Mouse (Mus musculus) small intestine, adult 2 months (tissue): ENCODE results near the gene Zfp740. TPM values are rescaled to one million over a fixed set of nuclear protein-coding genes. Genes with fewer than 3 reads are reported as not detected.

Experiments
- H3K27ac ChIP-seq: fragments of 200-500 bp; 2 replicates; pipeline ENCODE4 v1.5.1; 2012; ENCODE audit warnings: low read depth, low read length, control low read depth, inconsistent platforms; ENCODE audit not compliant: insufficient read depth
- H3K27me3 ChIP-seq: fragments of 200-500 bp; 2 replicates; pipeline ENCODE4 v1.6.1; 2012; ENCODE audit warnings: mild to moderate bottlenecking, moderate library complexity, low read length, inconsistent platforms; ENCODE audit not compliant: control insufficient read depth, insufficient read depth
- H3K36me3 ChIP-seq: fragments of 200-500 bp; 2 replicates; pipeline ENCODE4 v1.6.1; 2012; ENCODE audit warnings: mild to moderate bottlenecking, low read length, control low read depth, inconsistent platforms; ENCODE audit not compliant: control insufficient read depth, insufficient read depth
- H3K4me1 ChIP-seq: fragments of 200-500 bp; 2 replicates; pipeline ENCODE4 v1.6.1; 2012; ENCODE audit warnings: low read length, inconsistent platforms, mixed read lengths; ENCODE audit not compliant: control insufficient read depth, insufficient read depth, insufficient read length
- H3K4me3 ChIP-seq: fragments of 200-500 bp; 2 replicates; pipeline ENCODE4 v1.5.1; 2012; ENCODE audit warnings: low read depth, mild to moderate bottlenecking, control low read depth, inconsistent platforms, low read length, moderate library complexity
- CTCF ChIP-seq: fragments of 200-500 bp; IDR thresholded peaks from 2 replicates; pipeline ENCODE4 v1.5.1; 2012; ENCODE audit warnings: low read depth, mild to moderate bottlenecking, control low read depth, inconsistent platforms, low read length, moderate library complexity, mixed read lengths; ENCODE audit not compliant: insufficient replicate concordance, insufficient read length; ENCODE audit errors: extremely low read depth
- POLR2A ChIP-seq: fragments of 200-500 bp; IDR thresholded peaks from 2 replicates; pipeline ENCODE4 v1.6.1; 2012; ENCODE audit warnings: low read depth, mild to moderate bottlenecking, control low read depth, inconsistent platforms, low read length, moderate library complexity
- WGBS: fragments of 180-500 bp; shearing (Covaris S2); methylation state at CpG from one replicate; pipeline ENCODE4 v1.1.7; 2018; 5-methylcytosine and 5-hydroxymethylcytosine counted together
- polyA plus RNA-seq: library from polyadenylated mRNA; depleted of rRNA; stranded (reverse); fragments of >200 nt; gene quantifications from 2 replicates; pipeline ENCODE4 v1.2.3, GENCODE M21; 2012; rRNA removed

The Zfp740 gene
- polyA plus RNA-seq, 1 experiment: 13.4 TPM

- WGBS: 66% methylated on average over 11 of the region's 11 CpGs
- Histone ChIP-seq H3K36me3 (no peaks in the 10 kb centered on the region), H3K27me3 (peaks cover 18% of the 10 kb centered on the region), H3K27ac (no peak overlapping the region), H3K4me3 (no peak overlapping the region), H3K4me1 (peaks cover 3% of the 10 kb centered on the region)
- no peak for TF ChIP-seq POLR2A
- TF ChIP-seq CTCF: no peak
These were observed 55.7 kb downstream of the Zfp740 start for GRCm38 (mm10) chr15:102258581-102259253.

DNA sequence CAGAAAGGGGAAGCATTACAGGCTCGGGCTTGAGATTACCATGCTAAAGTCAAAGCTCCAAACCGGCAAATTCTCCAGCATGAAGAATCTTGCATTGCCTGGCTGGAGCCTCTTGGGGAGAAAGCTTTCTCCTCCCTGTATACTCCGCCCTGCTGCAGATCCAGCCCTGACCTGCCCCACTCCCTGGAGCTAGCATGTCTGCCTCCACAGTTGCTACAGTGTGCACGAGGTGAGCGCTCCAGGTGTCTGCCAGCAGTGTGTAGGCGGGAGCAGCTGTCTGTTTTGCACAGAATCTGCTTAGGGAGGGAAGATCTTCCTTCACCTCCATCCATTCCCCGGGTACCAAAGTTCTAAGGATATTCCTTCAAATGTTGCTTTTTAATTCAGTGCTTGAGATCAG, 59.5 kb downstream of the Zfp740 start:
- peaks cover 2% of the 10 kb centered on the region for H3K4me1 ChIP-seq
- TF ChIP-seq POLR2A (no peak), CTCF (no peak)
- no peak overlapping the region for H3K27ac ChIP-seq
- H3K36me3 ChIP-seq: no peaks in the 10 kb centered on the region
- H3K4me3 ChIP-seq: no peak overlapping the region
- peaks cover 6% of the 10 kb centered on the region for H3K27me3 ChIP-seq
- WGBS: 35% methylated on average over 7 of the region's 7 CpGs

GRCm38 (mm10) chr15:102263037-102263436, 60.0 kb downstream of the Zfp740 start:
- H3K27ac ChIP-seq: no peak overlapping the region
- no peaks in the 10 kb centered on the region for H3K4me1 ChIP-seq
- peaks cover 4% of the 10 kb centered on the region; the same call in 1 of the 2 replicates for H3K27me3 ChIP-seq
- 67% methylated on average over 2 of the region's 2 CpGs for WGBS
- no peak overlapping the region for H3K4me3 ChIP-seq
- H3K36me3 ChIP-seq: no peaks in the 10 kb centered on the region
- TF ChIP-seq CTCF (no peak), POLR2A (no peak)

Other genes with a start within 250 kb of the Zfp740 start
- 0.18 and 0.23 TPM in 2 replicates for gene Krt78, start 249.0 kb upstream of the Zfp740 start, polyA plus RNA-seq
- 1,332 and 3,924 TPM in 2 replicates for gene Krt8, start 198.8 kb upstream of the Zfp740 start, polyA plus RNA-seq
- gene Krt18, start 175.1 kb upstream of the Zfp740 start, polyA plus RNA-seq: 141 and 200 TPM in 2 replicates
- gene Eif4b, start 129.5 kb upstream of the Zfp740 start, polyA plus RNA-seq: 22.7 and 54.7 TPM in 2 replicates
- gene Tns2, start 102.8 kb upstream of the Zfp740 start, polyA plus RNA-seq: 26.4 and 42.5 TPM in 2 replicates
- 22.7 and 48.8 TPM in 2 replicates for gene Spryd3, start 67.0 kb upstream of the Zfp740 start, polyA plus RNA-seq
- 5.4 and 22.3 TPM in 2 replicates for gene Igfbp6, start 58.9 kb upstream of the Zfp740 start, polyA plus RNA-seq
- 94.1 and 454 TPM in 2 replicates for gene Soat2, start 52.7 kb upstream of the Zfp740 start, polyA plus RNA-seq
- gene Csad, start 1.5 kb downstream of the Zfp740 start, polyA plus RNA-seq: 12.7 and 21.1 TPM in 2 replicates
- gene Itgb7, start 28.7 kb downstream of the Zfp740 start, polyA plus RNA-seq: 16.4 and 23.2 TPM in 2 replicates
- gene Rarg, start 54.3 kb downstream of the Zfp740 start, polyA plus RNA-seq: 5.9 and 6.7 TPM in 2 replicates
- not detected in 2 replicates for gene Gm9918, start 67.3 kb downstream of the Zfp740 start, polyA plus RNA-seq
- 38.0 and 67.0 TPM in 2 replicates for gene Mfsd5, start 76.2 kb downstream of the Zfp740 start, polyA plus RNA-seq
- 3.6 and 5.8 TPM in 2 replicates for gene Espl1, start 93.0 kb downstream of the Zfp740 start, polyA plus RNA-seq
- 41.8 and 47.8 TPM in 2 replicates for gene Pfdn5, start 122.9 kb downstream of the Zfp740 start, polyA plus RNA-seq
- gene Myg1, start 128.5 kb downstream of the Zfp740 start, polyA plus RNA-seq: 15.9 and 30.0 TPM in 2 replicates
- 10.2 and 20.3 TPM in 2 replicates for gene Aaas, start 147.5 kb downstream of the Zfp740 start, polyA plus RNA-seq
- gene Sp7, start 163.9 kb downstream of the Zfp740 start, polyA plus RNA-seq: not detected in 2 replicates
- 7.0 and 13.8 TPM in 2 replicates for gene Sp1, start 202.9 kb downstream of the Zfp740 start, polyA plus RNA-seq
- gene Amhr2, start 242.1 kb downstream of the Zfp740 start, polyA plus RNA-seq: 0.18 and 2.7 TPM in 2 replicates